In the genomic region with DNA sequence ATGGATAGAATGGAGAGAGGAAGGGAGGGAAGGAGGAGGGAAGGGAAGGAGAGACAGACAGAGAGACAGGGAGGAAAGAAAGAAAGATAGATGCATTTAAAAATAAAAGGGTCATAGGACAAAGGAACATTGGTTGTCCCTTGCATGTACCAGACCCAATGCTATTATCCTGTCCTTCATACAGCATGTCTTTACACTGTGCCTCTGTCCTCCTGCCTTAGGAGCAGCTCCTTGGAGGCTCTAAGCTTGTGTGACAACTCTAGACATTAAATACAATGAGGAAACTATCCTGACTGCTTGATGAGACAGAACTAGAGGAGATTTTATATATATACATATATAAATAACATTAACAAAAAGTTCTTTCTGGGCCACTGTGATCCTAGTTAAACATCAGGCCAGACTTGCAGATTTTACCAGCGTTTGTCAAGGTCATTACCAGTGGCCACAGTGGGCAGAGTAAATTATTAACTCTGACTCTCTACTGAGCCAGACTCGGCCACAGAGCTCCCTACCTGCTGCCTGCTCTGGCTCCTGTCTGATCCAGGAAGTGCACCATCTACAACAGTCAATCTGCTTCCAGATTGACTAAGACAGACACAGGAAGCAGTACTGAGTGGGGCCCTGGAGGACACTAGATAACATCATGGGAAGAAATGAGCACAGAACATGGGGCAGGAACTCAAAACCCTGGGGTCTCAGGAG, we compare ENCODE assay signal across 14 mouse cellular contexts.
DNase-seq lines count a peak whose midpoint lies in the region; ATAC-seq and TF ChIP-seq lines count a peak whose summit lies in the region.
"Had no signal": no experiment of that assay in that cellular context is flagged by ENCODE, and none has a peak within 500 bp of the region (broad histone marks: within the 10 kb centered on the region; RNA-seq: fewer than 3 reads in every experiment).

No protein-coding gene starts in this region.

- TF ChIP-seq CTCF in forebrain, postnatal 0 days (IDR thresholded peaks at IDR 0.05; ENCODE audit: low read depth), result no peak

- no peak for ATAC-seq in heart, embryonic 12.5 days (ENCODE audit: insufficient number of reproducible peaks, low FRiP score)
- ATAC-seq in intestine, embryonic 14.5 days (replicated peaks; ENCODE audit: low FRiP score, low TSS enrichment, low read depth), result peak; percentile 81
- no peak for ATAC-seq in kidney, embryonic 14.5 days (ENCODE audit: low FRiP score, low TSS enrichment)
- ATAC-seq in liver, embryonic 13.5 days (ENCODE audit: low read depth), result peak; percentile 73
- no peak for ATAC-seq in forebrain, postnatal 0 days
- ATAC-seq: inflammation-experienced regulatory T-cells, adult 6 months had no signal

- DNase-seq in heart, adult 8-10 months (ENCODE audit: low spot score), result no peak
- DNase-seq in intestine, embryonic 14.5 days (ENCODE audit: low spot score), result no peak
- DNase-seq in liver, embryonic 13.5 days, result no peak
- DNase-seq in B cell, adult 2 months, result no peak
- DNase-seq in ovary, adult 18-20 months (ENCODE audit: low spot score), result no peak
- DNase-seq in forebrain, postnatal 0 days, result no peak
- DNase-seq: adrenal gland, postnatal 10 days; cerebellum, postnatal 14 days had no signal

- no peak overlapping the region for H3K4me3 ChIP-seq in heart, embryonic 12.5 days
- H3K4me3 ChIP-seq in intestine, embryonic 14.5 days (ENCODE audit: low read depth, low read length), result no peak overlapping the region
- no peak overlapping the region for H3K4me3 ChIP-seq in kidney, embryonic 14.5 days (ENCODE audit: low read length)
- H3K4me3 ChIP-seq in liver, embryonic 13.5 days (replicated peaks), result no peak overlapping the region
- H3K4me3 ChIP-seq in forebrain, postnatal 0 days (ENCODE audit: low read depth, low read length), result no peak overlapping the region
- H3K4me3 ChIP-seq: embryonic facial prominence, embryonic 10.5 days; midbrain, embryonic 12.5 days; neural tube, embryonic 12.5 days had no signal

- peaks cover 41% of the 10 kb centered on the region for H3K4me1 ChIP-seq in heart, embryonic 12.5 days (replicated peaks)
- H3K4me1 ChIP-seq in intestine, embryonic 14.5 days (replicated peaks; ENCODE audit: control insufficient read depth, insufficient read depth, low read length), result peaks cover 10% of the 10 kb centered on the region
- peaks cover 44% of the 10 kb centered on the region for H3K4me1 ChIP-seq in kidney, embryonic 14.5 days (ENCODE audit: control insufficient read depth, insufficient read depth, low read length)
- H3K4me1 ChIP-seq in liver, embryonic 13.5 days (replicated peaks), result peaks cover 19% of the 10 kb centered on the region
- H3K4me1 ChIP-seq in forebrain, postnatal 0 days (ENCODE audit: insufficient read depth), result no peaks in the 10 kb centered on the region
- H3K4me1 ChIP-seq: midbrain, embryonic 12.5 days; neural tube, embryonic 12.5 days had no signal

- peaks cover 21% of the 10 kb centered on the region for H3K36me3 ChIP-seq in heart, embryonic 12.5 days
- no peaks in the 10 kb centered on the region for H3K36me3 ChIP-seq in intestine, embryonic 14.5 days (ENCODE audit: control insufficient read depth, insufficient read depth, low read length)
- H3K36me3 ChIP-seq in kidney, embryonic 14.5 days (ENCODE audit: control insufficient read depth, insufficient read depth, low read length), result no peaks in the 10 kb centered on the region
- no peaks in the 10 kb centered on the region for H3K36me3 ChIP-seq in liver, embryonic 13.5 days
- no peaks in the 10 kb centered on the region for H3K36me3 ChIP-seq in forebrain, postnatal 0 days (ENCODE audit: insufficient read depth)
- H3K36me3 ChIP-seq: embryonic facial prominence, embryonic 10.5 days; midbrain, embryonic 12.5 days; neural tube, embryonic 12.5 days had no signal

- H3K9me3 ChIP-seq in heart, embryonic 12.5 days (replicated peaks), result no peaks in the 10 kb centered on the region
- no peaks in the 10 kb centered on the region for H3K9me3 ChIP-seq in intestine, embryonic 14.5 days (ENCODE audit: control insufficient read depth, low read length)
- H3K9me3 ChIP-seq in kidney, embryonic 14.5 days (ENCODE audit: control insufficient read depth, low read length), result no peaks in the 10 kb centered on the region
- no peaks in the 10 kb centered on the region for H3K9me3 ChIP-seq in liver, embryonic 13.5 days (replicated peaks)
- H3K9me3 ChIP-seq in forebrain, postnatal 0 days (ENCODE audit: low read length), result no peaks in the 10 kb centered on the region
- H3K9me3 ChIP-seq: embryonic facial prominence, embryonic 10.5 days; midbrain, embryonic 12.5 days; neural tube, embryonic 12.5 days had no signal

- no peaks in the 10 kb centered on the region for H3K27me3 ChIP-seq in heart, embryonic 12.5 days (replicated peaks)
- no peaks in the 10 kb centered on the region for H3K27me3 ChIP-seq in intestine, embryonic 14.5 days (replicated peaks; ENCODE audit: control insufficient read depth, insufficient read depth, low read length)
- H3K27me3 ChIP-seq in kidney, embryonic 14.5 days (ENCODE audit: control insufficient read depth, insufficient read depth, low read length), result no peaks in the 10 kb centered on the region
- 0 out of 2 replicates have a peak, but pooled peaks cover 3% of the 10 kb centered on the region for H3K27me3 ChIP-seq in liver, embryonic 13.5 days
- no peaks in the 10 kb centered on the region for H3K27me3 ChIP-seq in forebrain, postnatal 0 days (ENCODE audit: insufficient read depth, low read length)
- H3K27me3 ChIP-seq: midbrain, embryonic 12.5 days; neural tube, embryonic 12.5 days had no signal

- no peak overlapping the region for H3K4me2 ChIP-seq in heart, embryonic 12.5 days
- H3K4me2 ChIP-seq in intestine, embryonic 14.5 days (ENCODE audit: low read length), result no peak overlapping the region
- H3K4me2 ChIP-seq in kidney, embryonic 14.5 days (replicated peaks; ENCODE audit: low read depth, low read length), result no peak overlapping the region
- H3K4me2 ChIP-seq in liver, embryonic 13.5 days, result no peak overlapping the region
- H3K4me2 ChIP-seq in forebrain, postnatal 0 days (ENCODE audit: low read depth), result no peak overlapping the region
- H3K4me2 ChIP-seq: midbrain, embryonic 12.5 days; neural tube, embryonic 12.5 days had no signal

- H3K27ac ChIP-seq in heart, embryonic 12.5 days (ENCODE audit: poor library complexity, severe bottlenecking), result peak overlapping the region; percentile 36; the same call in 1 of the 2 replicates
- H3K27ac ChIP-seq in intestine, embryonic 14.5 days (ENCODE audit: low read depth), result peak overlapping the region; percentile 74
- H3K27ac ChIP-seq in kidney, embryonic 14.5 days (ENCODE audit: low read depth, low read length), result peak overlapping the region; percentile 67
- H3K27ac ChIP-seq in liver, embryonic 13.5 days, result peak overlapping the region; percentile 45; the same call in 1 of the 2 replicates
- H3K27ac ChIP-seq in forebrain, postnatal 0 days (ENCODE audit: low read depth, low read length), result no peak overlapping the region
- H3K27ac ChIP-seq: embryonic facial prominence, embryonic 10.5 days; midbrain, embryonic 12.5 days; neural tube, embryonic 12.5 days had no signal

- 55% methylated on average over 2 of the region's 2 CpGs for WGBS in heart, embryonic 12.5 days
- 17% methylated on average over 2 of the region's 2 CpGs for WGBS in intestine, embryonic 14.5 days
- WGBS in kidney, embryonic 14.5 days, result 26% methylated on average over 2 of the region's 2 CpGs
- WGBS in liver, embryonic 13.5 days (ENCODE audit: insufficient replicate concordance), result 26% methylated on average over 2 of the region's 2 CpGs
- WGBS in forebrain, postnatal 0 days, result 79% methylated on average over 2 of the region's 2 CpGs

- no peak overlapping the region for H3K9ac ChIP-seq in heart, embryonic 12.5 days
- H3K9ac ChIP-seq in intestine, embryonic 14.5 days (ENCODE audit: low read length), result no peak overlapping the region
- H3K9ac ChIP-seq in kidney, embryonic 14.5 days (ENCODE audit: low read depth, low read length), result no peak overlapping the region
- no peak overlapping the region for H3K9ac ChIP-seq in liver, embryonic 13.5 days
- no peak overlapping the region for H3K9ac ChIP-seq in forebrain, postnatal 0 days
- H3K9ac ChIP-seq: midbrain, embryonic 12.5 days; neural tube, embryonic 12.5 days had no signal

Comparison
In these comparisons a context has a peak if more than half of its experiments do, and no peak if none do; other contexts are left out.
1. ATAC-seq: peak in intestine, embryonic 14.5 days (single experiment) and liver, embryonic 13.5 days (single experiment); none in heart, embryonic 12.5 days (single experiment), kidney, embryonic 14.5 days (single experiment) and forebrain, postnatal 0 days (single experiment).